Mouse (Mus musculus): ENCODE measurements at regions not wholly inside any gene's neighbourhood (a gene's known extent, or its start where the extent isn't known, plus 50 kb on each side); places are given as distances from the start of the nearest gene placed in this dataset.

GRCm38 (mm10) chr3:105130228-105130627 lies 63.6 kb downstream of the 4930564D02Rik start:
- DNase-seq = no peak

GRCm38 (mm10) chr3:105131053-105131452 lies 64.4 kb downstream of the 4930564D02Rik start:
- peak in 1 of 2 experiments; percentile 48 for DNase-seq

- no peak for DNase-seq
Observed at GRCm38 (mm10) chr3:105133011-105133410, 66.4 kb downstream of the 4930564D02Rik start.

GRCm38 (mm10) chr3:105141170-105141971 lies 74.7 kb downstream of the 4930564D02Rik start:
- DNase-seq = no peak

GRCm38 (mm10) chr3:105142631-105143030 lies 76.0 kb downstream of the 4930564D02Rik start:
- DNase-seq = no peak

GRCm38 (mm10) chr3:105151475-105152157 lies 85.0 kb downstream of the 4930564D02Rik start:
- DNase-seq = peak; percentile 78 to 83

- DNase-seq = no peak
Observed at GRCm38 (mm10) chr3:105152158-105152541, 85.5 kb downstream of the 4930564D02Rik start.

GRCm38 (mm10) chr3:105158376-105158775 lies 91.7 kb downstream of the 4930564D02Rik start:
- DNase-seq = no peak

GRCm38 (mm10) chr3:105165355-105165754 lies 98.7 kb downstream of the 4930564D02Rik start:
- DNase-seq = peak; percentile 85 to 90

- peak; percentile 25 to 29 for DNase-seq
Observed at GRCm38 (mm10) chr3:105169117-105169516, 102.5 kb downstream of the 4930564D02Rik start.

- DNase-seq = no peak
Observed at GRCm38 (mm10) chr3:105171527-105171926, 104.9 kb downstream of the 4930564D02Rik start.

GRCm38 (mm10) chr3:105172054-105172453 lies 105.4 kb downstream of the 4930564D02Rik start:
- peak; percentile 54 to 58 for DNase-seq

- DNase-seq = no peak
Observed at GRCm38 (mm10) chr3:105191303-105191702, 124.7 kb downstream of the 4930564D02Rik start.

- DNase-seq = no peak
Observed at GRCm38 (mm10) chr3:105191830-105192229, 125.2 kb downstream of the 4930564D02Rik start.

GRCm38 (mm10) chr3:105200735-105201134 lies 134.1 kb downstream of the 4930564D02Rik start:
- no peak for DNase-seq

- DNase-seq = no peak
Observed at GRCm38 (mm10) chr3:105209164-105209563, 142.5 kb downstream of the 4930564D02Rik start.

GRCm38 (mm10) chr3:105211023-105211422 lies 144.4 kb downstream of the 4930564D02Rik start:
- no peak for DNase-seq

GRCm38 (mm10) chr3:105211726-105212125 lies 145.1 kb downstream of the 4930564D02Rik start:
- DNase-seq = no peak

GRCm38 (mm10) chr3:105214867-105215266 lies 148.2 kb downstream of the 4930564D02Rik start:
- no peak for DNase-seq

- peak in 1 of 2 experiments; percentile 4 for DNase-seq
Observed at GRCm38 (mm10) chr3:105215729-105216128, 149.1 kb downstream of the 4930564D02Rik start.

GRCm38 (mm10) chr3:105219630-105220029 lies 153.0 kb downstream of the 4930564D02Rik start:
- no peak for DNase-seq

- no peak for DNase-seq
Observed at GRCm38 (mm10) chr3:105220641-105221040, 154.0 kb downstream of the 4930564D02Rik start.

GRCm38 (mm10) chr3:105222925-105223324 lies 156.3 kb downstream of the 4930564D02Rik start:
- no peak for DNase-seq

- no peak for DNase-seq
Observed at GRCm38 (mm10) chr3:105223671-105224070, 157.0 kb downstream of the 4930564D02Rik start.
